Mouse (Mus musculus): ENCODE measurements around the gene Csde1.

Csde1 gene

DNA sequence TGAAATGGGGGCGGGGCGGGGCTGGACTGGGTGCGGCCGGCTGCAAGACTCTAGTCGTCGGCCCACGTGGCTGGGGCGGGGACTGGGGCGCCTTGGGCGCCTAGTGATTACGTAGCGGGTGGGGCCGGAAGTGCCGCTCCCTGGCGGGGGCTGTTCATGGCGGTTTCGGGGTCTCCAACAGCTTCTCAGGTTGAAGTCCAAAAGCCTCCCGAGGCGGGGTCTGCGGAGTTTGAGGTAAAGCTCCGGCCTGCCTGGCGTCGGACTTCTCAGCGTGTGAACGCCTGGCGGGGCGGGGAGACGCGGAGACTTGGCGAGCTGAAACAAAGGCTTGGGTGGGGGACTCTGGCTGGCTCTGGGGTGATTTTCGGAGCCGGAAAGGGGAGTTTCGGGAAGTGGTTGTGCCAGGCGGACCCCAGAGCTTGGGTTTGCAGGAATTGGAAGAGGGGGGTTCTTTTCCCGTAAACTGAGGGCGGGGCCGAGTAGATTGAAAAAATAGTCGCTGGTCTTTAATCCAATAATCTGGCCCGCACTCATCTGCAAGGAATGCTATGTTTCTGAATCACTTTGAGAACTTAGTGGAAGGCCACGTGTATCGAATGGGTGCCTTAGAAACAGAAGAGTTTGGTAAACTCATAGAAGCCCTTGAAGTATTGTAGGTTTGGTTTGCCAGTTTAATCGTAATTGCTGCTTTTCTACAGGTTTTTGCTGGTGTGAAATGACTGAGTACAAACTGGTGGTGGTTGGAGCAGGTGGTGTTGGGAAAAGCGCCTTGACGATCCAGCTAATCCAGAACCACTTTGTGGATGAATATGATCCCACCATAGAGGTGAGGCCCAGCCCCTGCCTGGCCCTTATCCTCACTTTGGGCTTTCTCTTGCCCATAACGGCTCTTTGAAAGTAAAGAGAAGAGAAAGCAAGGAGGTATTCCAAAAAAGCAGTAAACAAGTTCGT, 38.3 kb downstream of the Csde1 start, which contains the start of gene Nras:
Gene Nras (plus strand): TSS at position 79 of the 951 bp plus-strand sequence.
- DNase-seq (ENCODE audit: low spot score in 2 of 2) = peak; percentile 89 to 94

DNA sequence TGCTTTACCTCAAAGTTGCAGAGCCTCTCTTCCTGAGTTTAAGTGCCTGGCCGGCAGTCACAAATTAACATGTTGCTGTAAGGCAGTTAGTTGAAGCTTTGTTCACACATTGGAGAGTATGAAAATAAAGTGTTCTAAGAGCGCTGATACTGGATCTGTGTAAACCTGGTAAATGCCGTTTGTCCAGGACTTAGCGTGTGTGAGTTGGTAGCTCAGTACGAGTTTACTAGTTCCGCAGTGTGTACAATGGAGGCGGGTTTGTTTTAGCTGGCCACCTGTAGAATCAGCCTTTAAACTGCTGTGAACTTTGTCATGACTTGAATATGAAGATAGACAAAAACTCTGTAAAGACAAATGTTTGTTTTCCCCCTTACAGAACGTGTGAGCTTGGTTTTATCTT, 46.7 kb downstream of the Csde1 start:
- DNase-seq (ENCODE audit: low spot score in 2 of 2) = no peak

DNA sequence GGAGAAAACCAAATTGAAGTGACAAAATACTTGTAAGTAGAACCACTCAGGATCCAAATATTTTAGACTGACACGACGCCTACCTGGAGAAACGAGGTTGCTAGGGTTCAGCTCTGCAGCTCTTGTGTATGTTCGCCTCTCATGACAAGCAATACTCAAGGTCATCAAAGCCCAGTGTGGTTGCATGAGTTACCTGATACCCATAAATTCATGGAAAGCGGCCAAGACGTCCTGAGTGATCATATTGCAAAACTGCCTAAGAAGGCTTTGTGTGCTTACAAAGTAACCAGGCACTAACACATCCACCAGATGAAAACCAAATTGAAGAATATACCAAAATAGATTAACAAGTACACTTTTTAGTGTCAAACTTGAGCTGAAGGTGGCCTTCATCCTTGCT, 48.7 kb downstream of the Csde1 start:
- DNase-seq (ENCODE audit: low spot score in 2 of 2) = no peak

DNA sequence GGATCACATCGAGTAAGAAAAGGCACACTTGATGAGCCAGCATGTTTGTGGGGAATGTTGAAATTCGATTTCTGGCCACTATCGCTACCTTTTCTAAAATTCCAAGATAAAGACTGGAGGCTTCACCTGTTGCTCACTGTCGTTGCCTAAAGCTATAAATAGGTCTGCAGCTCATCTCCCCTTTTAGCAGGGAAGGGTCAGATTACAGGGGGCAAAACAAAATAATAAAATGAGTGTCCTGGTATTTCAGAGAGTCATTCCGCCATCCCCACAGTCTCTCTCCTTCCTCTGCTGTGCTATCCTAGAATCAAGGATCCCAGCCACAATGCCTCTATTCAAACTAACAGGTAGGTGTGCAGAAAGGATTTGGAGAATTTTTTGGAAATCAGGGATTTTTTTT, 53.5 kb downstream of the Csde1 start, which contains the start of gene Ampd1:
Gene Ampd1 (plus strand): TSS at position 244 of the 400 bp plus-strand sequence.
- DNase-seq (ENCODE audit: low spot score in 2 of 2) = no peak

DNA sequence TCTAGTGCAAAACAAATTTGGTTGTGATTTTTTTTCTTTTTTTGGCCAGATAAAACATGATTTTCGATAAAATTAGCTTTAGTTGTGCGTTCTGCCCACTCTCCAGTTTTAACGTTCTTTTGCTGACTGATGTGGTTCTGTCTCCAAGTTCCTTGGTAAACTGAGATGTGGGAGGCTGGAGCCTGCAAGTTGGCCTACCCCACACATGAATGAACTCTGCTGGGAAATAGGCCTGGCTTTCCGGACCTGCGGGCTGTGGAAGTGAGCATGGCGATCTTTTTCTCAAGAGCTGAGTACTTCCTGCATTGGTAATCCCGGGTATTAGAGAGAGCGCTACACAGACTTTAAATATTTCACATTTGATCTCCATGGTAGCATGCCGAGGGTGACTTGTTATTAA, 55.6 kb downstream of the Csde1 start:
- DNase-seq (ENCODE audit: low spot score in 2 of 2) = no peak

DNA sequence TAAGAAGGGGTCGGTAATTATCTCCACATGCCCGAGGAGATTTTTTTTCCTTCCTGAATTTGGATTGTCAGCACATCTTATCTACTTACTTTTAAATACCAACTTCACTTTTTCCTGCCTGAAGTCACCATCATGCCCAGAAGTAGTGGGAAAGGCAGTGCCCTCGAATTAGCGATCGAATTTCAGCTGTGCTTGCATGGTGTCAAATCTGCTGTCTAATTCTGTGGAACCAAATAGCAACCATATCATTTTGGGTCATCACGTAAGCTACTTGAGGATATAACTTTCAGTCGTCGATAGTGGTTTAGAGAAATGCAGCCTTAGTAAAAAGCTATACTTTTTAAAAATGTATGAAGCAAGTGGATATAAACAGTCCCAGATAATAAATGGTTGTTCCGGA, 56.2 kb downstream of the Csde1 start:
- no peak for DNase-seq (ENCODE audit: low spot score in 2 of 2)

DNA sequence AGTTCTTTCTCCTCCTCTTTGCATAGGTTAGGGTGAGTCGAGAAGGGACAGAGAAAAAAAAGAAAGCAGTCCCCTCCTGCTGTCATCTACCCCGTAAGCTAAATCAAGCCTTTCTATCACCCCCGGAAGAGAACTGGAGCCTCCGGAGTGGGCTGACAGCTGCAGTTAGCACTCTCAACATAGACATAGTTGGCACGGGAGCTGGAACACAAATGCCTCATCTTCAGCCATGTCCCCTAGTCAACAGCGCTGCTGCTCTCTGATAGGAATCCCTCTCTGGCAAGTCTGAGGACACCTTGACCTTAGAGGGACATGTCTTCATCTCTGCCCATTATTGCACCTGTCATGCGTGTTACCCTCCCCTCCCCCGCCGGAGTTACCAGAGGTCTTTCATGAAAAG, 59.1 kb downstream of the Csde1 start:
- DNase-seq (ENCODE audit: low spot score in 2 of 2) = peak in 1 of 2 experiments; percentile 27

DNA sequence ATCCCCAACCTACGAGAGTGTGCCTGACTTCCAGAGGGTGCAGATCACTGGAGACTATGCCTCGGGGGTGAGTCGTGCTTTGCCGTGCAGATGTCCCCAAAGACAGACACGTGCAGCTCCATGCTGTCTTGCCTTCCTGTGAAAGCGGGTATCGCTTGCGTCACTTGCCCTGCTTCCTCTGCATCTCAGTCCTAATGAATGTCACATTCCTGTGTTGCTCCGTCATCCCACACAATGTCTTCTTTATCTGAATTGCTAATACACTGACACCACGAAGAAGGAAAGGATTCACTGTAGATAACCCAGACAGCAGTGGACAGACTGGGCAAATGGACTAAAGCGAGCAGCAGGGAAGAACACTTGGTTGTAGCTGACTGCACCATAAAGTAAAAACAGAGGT, 60.8 kb downstream of the Csde1 start:
- no peak for DNase-seq (ENCODE audit: low spot score in 2 of 2)

DNA sequence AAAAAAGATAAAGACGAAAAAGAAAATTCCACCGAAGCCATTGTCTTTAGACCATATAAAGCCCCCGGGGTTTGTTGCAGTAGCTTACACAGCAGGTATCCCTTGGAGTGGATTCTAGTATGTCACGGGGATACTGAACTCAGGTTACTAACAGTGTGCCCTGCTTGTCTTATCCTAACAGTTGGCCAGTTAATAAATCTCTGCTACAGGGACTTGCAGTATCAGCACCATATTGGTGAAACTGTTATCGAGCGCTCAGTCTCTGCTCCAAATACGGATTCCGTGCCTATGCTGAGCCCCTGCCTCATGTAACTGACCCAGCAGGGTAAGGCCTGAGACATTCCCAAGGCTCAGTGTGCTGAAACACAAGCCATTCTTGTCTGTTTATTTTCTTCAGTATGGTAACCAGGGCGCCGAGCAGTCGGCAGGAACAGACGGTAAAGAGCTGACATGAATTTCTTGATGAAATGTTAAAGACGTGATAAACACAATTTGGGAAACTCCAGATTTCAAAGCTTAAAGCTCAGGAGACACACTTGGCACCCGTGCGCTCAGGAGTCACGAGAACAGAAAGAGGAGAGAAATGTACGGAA, 61.7 kb downstream of the Csde1 start:
- DNase-seq (ENCODE audit: low spot score in 2 of 2) = no peak

DNA sequence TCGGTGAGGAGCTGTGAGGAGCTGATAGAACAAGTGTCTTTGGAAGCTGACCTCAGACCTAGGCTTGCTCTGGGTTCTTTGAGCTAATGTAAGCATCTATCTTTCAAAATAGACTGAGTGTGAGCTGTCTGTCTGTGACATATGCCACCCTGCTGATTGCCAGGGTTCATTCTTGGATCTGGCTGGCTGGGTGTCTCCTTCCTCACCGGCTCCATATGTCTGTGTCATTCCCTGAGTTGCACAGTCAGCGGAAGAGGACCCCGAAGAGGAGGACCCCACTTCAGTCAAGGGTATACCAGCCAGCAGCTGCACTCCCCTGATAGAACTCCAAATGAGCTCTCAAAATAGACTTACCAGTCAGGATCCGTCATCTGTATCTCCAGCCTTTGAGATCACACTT, 62.5 kb downstream of the Csde1 start:
- no peak for DNase-seq (ENCODE audit: low spot score in 2 of 2)

DNA sequence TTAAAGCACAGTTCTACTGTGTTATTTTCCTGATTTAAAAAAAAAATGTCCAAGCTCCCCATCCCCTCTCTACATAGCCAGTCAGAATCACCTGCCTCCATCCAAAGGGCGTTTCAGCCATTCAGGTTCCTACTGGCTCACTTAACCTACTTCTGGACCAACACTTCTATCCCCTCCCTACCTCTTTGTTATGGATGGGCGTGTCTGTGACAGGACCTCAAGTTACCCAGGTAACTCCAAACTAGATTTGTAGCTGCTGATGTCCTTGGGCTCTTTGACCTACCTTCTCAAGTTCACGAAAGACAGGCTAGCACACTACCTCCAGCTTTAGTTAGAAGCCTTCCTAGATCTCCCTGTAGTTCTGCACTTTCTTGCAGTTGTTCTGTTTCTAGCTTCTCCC, 65.8 kb downstream of the Csde1 start:
- DNase-seq (ENCODE audit: low spot score in 2 of 2) = no peak

DNA sequence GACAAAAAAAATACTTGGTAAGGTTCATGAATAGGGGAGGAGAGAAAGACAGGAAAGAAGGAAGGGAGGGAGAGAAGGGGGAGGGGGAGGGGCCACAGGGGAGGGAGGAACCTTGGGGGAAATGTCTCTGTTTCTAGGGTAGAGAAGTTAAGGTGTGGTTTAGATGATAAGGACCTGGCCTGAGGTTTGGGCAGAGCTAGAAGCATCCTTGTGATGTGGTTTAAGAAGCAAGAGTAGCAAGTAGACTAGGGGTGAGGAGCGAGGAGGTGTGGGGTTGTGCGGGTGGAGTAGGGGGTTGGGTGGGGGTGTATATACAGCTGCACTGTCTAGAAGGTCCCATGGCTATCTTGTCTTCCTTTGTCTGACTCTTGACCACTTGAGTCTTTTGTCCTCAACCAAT, 71.5 kb downstream of the Csde1 start:
- no peak for DNase-seq (ENCODE audit: low spot score in 2 of 2)

DNA sequence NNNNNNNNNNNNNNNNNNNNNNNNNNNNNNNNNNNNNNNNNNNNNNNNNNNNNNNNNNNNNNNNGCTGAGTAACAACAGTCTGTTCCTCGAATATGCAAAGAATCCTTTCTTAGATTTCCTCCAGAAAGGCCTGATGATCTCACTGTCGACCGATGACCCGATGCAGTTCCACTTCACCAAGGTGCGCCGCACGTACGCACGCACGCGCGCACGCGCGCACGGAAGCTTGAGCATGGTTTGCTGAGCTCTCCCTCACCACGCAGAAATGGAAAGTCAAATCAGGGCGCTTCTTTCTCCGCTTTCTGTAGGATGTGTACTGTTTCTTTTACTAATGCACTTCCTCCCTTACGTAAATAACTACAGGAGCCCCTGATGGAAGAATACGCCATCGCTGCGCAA, 78.4 kb downstream of the Csde1 start:
- DNase-seq (ENCODE audit: low spot score in 2 of 2) = no peak

DNA sequence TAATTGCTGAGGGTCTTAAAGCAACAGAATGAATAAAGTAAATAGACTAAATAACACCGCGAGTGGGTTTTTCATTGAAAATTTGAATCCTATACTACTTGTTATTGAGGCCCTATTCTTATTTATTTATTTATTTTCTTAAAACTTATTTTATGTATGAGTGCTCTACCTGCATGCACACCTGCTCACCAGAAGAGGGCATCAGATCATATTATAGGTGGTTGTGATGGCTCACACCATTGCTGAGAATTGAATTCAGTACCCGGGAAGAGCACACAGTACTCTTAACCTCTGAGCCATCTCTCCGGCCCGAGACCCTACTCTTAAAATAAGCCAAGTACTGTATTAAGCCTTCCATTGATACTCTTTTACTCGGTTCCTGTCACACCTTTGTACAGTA, 79.4 kb downstream of the Csde1 start:
- DNase-seq (ENCODE audit: low spot score in 2 of 2) = no peak

DNA sequence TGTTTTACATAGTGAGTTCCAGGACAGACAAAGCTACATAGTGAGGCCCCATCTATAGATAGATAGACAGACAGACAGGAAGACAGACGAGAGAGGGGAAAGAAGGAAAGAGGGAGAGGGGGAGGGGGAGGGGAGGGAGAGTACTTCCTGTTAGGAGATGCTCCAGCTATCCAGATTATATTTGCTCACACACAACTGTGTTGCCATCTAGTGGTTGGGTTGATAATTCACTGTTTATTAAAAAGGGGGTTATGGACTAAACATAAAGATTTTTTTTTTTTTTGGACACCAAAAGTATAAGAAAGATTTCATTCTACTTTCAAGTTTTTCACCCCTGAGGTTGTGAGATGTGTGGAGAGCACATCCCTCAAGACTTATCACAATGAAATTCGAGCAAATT, 80.5 kb downstream of the Csde1 start:
- no peak for DNase-seq (ENCODE audit: low spot score in 2 of 2)

DNA sequence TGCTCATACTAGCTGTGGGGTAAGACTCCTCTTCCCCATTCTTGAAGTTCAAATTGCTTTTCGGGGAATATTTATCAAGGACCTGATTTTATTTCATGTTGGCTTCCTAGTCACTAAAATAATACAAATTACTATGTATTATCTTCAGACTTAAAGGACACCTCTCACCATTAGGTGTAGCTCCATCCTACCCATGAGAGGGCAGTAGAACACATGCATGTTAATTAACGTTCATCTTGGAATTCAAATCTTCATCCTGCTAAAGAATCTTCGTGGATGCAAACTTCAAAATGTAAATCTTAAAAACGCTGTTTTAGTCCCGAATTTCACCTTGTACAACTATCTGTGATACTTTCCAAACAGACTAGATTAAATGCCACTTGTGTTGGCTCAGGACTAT, 81.0 kb downstream of the Csde1 start:
- no peak for DNase-seq (ENCODE audit: low spot score in 2 of 2)

DNA sequence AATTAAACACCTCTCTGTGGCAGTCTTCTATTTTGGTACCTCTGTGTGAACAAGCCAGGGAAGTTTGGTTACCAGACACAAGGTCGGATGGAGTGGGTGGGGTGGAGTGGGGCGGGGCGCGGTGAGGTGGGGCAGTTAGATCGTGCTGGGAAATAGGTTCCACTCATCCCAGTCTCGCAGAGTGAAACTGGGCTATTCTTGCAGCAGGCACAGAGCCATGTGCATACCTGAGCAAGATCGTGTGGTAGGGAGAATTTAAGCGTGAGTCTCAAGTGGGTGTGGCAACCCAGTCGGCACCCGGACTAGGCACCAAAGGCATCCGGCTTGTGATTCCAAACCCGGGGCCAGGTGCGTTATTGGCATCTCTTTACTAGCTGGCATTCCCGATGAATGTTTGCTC, 81.7 kb downstream of the Csde1 start:
- DNase-seq (ENCODE audit: low spot score in 2 of 2) = no peak

DNA sequence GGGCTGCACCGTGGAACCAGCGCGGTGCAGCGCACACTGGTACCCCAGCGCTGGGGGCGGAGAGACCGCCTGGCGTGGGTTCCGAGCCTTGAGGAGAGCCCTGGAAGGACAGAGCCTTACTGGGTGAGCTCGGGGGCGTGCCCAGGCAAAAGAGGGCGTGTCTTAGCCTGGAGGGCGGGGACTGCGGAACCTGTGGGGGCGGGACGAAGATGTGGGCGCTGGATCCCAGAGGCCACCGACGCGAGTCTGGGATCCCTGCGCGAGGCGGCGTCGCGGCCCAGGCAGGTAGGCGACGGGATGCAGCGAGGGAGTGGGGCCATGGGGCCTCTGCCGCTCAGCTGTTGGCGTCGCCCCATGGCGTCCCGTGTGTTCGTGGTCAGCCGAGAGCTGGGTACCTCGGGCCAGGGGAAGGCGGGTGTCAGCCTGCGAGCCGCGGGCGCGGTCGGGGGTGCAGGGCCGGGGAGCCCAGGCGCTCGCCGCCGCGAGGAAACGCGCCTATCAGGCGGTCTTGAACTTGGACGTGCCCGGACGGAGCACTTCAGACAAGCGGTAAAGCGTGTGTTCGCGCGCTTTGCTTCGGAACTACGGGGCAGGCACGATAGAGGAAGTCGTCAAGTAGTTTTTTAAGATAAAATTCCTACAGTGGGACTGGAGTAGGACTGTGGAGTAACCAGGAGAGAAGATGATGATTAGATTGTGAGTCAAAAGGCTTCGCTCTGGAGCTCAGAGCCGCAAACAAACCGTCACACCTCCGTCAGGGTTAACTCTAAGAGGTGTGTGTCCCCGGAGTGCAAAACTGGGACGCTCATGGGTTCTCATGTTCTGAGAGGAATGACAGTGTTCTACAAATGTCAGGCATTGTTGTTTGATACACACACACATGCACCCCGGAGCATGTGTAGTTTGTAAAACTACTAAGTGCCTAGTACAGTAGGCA, 82.5 kb downstream of the Csde1 start, which contains the start of gene Dennd2c:
Gene Dennd2c (plus strand): TSS at position 151 of the 937 bp plus-strand sequence.
- DNase-seq (ENCODE audit: low spot score in 2 of 2) = peak; percentile 57 to 81
